Mouse (Mus musculus) retina, postnatal 7 days (tissue): ENCODE data around the gene Nkapd1.
"Not testable (repeated sequence)": the region's sequence is repeated elsewhere in the genome, so short reads cannot be mapped to it uniquely, and the experiment has no call there.

ENCODE experiments used
- DNase-seq: peaks from one replicate; pipeline ENCODE4 v3.0.0-alpha.2; 2012; ENCODE audit warnings: low read depth, low spot score

The Nkapd1 gene

GRCm38 (mm10) chr9:50616766-50617603 lies at the start of gene Nkapd1, which contains the start of gene Pih1d2:
Gene Nkapd1 (minus strand): TSS chr9:50617464.
Gene Pih1d2 (plus strand): TSS chr9:50617321.
- peak; percentile 83 for DNase-seq

- no peak for DNase-seq
Measured at GRCm38 (mm10) chr9:50666442-50666841, 49.2 kb upstream of the Nkapd1 start.

GRCm38 (mm10) chr9:50664826-50665225 lies 47.6 kb upstream of the Nkapd1 start:
- no peak for DNase-seq

- no peak for DNase-seq
Measured at GRCm38 (mm10) chr9:50660431-50660830, 43.2 kb upstream of the Nkapd1 start.

GRCm38 (mm10) chr9:50659392-50660217 lies 42.3 kb upstream of the Nkapd1 start, which contains the start of gene Dlat:
Gene Dlat (minus strand): TSS chr9:50659780.
- DNase-seq, result peak; percentile 80

GRCm38 (mm10) chr9:50658941-50659388 lies 41.7 kb upstream of the Nkapd1 start:
- no peak for DNase-seq

- no peak for DNase-seq
Measured at GRCm38 (mm10) chr9:50658391-50658790, 41.1 kb upstream of the Nkapd1 start.

- no peak for DNase-seq
Measured at GRCm38 (mm10) chr9:50650503-50650902, 33.2 kb upstream of the Nkapd1 start.

GRCm38 (mm10) chr9:50646826-50647370 lies 29.6 kb upstream of the Nkapd1 start:
- DNase-seq, result no peak

- no peak for DNase-seq
Measured at GRCm38 (mm10) chr9:50634270-50634669, 17.0 kb upstream of the Nkapd1 start.

- DNase-seq, result no peak
Measured at GRCm38 (mm10) chr9:50633059-50633458, 15.8 kb upstream of the Nkapd1 start.

- no peak for DNase-seq
Measured at GRCm38 (mm10) chr9:50632016-50632688, 14.9 kb upstream of the Nkapd1 start.

- DNase-seq, result not testable (repeated sequence)
Measured at GRCm38 (mm10) chr9:50630903-50631302, 13.6 kb upstream of the Nkapd1 start.

GRCm38 (mm10) chr9:50617794-50618330 lies 598 bp upstream of the Nkapd1 start:
- DNase-seq, result no peak

GRCm38 (mm10) chr9:50616161-50616560 lies 1.1 kb downstream of the Nkapd1 start:
- no peak for DNase-seq

GRCm38 (mm10) chr9:50612115-50612514 lies 5.1 kb downstream of the Nkapd1 start:
- no peak for DNase-seq

GRCm38 (mm10) chr9:50604338-50604737 lies 12.9 kb downstream of the Nkapd1 start:
- DNase-seq, result no peak

GRCm38 (mm10) chr9:50603998-50604324 lies 13.3 kb downstream of the Nkapd1 start:
- DNase-seq, result no peak

- DNase-seq, result peak; percentile 94
Measured at GRCm38 (mm10) chr9:50603189-50603997, 13.9 kb downstream of the Nkapd1 start, which contains the start of the genes Sdhd and Timm8b. Gene Sdhd (minus strand): TSS chr9:50603812. Gene Timm8b (plus strand): TSS chr9:50603910.
